Mouse (Mus musculus) spleen, adult 12 weeks (tissue): Measurements from ENCODE around the gene Tsku.

Source experiments
- DNase-seq: peaks from one replicate; pipeline ENCODE4 v3.0.0; 2022; ENCODE audit warnings: low spot score

Gene Tsku

DNA sequence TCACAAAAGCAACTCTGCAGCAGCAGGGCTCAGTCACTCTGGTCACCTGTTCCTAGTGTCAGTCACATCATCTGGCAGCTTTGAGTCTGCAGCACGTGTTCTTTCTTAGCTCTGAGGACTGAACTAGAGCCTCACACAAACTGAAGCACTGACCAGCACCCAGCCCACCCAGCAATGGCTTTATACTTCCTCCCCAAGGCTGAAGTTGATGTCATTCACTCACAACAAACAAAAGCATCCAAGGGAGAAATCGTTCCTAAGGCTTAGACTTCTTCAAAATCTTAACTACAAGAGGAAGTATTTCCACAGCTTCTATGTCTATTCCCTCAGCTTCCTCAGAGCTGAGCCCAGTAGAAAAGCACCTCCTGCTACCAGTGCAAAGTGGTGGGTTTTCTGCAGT lies 32.8 kb downstream of the Tsku start:
- no peak for DNase-seq

DNA sequence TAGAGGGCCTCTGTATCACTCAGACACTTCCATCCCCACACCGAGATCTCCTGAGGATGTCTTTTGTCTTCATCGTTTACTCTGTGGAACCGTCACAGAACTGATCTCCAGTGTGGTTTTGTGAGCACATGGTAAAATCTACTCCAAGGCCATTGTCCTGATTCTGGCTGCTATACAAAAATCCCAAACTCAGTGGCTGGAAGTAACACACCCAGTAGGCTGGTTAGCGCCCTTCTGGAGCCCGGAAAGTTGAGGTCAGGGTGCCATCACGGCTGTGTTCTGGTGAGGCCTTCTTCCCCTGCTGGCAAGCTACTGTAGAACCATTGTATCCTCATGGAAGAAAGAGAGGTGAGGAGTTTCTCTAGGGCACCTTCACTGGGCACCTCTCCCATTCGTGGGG lies 35.1 kb downstream of the Tsku start:
- no peak for DNase-seq

DNA sequence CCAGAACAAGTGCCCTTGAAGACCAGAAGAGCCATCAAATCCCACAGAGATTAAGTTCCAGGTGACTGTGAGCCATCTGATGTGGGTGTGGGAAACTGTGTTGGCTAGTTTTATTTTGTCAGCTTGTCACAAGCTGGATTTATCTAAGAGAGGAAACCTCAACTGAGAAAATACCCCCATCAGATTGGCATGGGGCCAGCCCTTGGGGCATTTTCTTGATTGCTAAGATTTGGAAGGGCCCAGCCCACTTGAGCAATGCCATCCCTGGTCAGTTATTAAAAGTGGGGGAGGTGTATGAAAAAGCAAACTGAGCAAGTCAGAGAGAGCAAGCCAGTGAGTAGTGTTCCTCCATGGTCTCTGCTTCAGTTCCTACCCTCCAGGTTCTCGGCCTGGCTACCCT lies 36.9 kb downstream of the Tsku start:
- no peak for DNase-seq

DNA sequence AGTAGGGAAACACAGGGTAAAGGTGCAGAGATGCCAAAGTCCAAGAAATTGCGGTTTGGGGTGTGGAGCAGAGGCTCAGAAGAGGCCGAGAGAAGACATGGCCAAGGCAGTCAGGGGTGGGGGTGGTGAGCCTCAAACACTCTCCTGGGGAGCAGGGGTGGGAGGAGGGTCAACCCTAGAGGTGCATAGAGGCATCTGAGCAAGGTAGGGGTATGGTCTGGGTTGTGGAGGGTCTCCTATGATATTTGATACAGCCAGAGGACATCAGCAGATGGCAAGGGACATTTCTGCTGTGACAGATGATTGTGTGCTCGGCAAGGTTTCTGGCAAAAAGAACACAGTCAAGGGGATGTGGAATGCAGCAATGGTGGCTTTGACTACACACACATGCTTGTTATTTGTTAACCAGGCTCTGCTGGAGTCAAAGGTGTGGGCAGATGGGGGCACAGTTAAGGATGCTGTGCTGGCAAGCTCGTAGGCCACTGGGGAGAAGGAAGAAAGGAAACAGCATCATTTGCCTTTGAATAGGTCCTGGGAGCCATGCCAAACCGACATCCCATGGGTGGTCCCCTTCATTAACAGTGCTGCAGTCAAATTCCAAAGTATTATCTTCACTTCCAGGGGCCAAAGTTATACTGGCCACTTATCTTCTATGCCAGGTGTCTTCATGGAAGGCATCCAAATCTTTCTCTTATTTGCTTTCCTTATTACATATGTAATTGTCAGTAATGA lies 37.7 kb downstream of the Tsku start:
- DNase-seq, result no peak

DNA sequence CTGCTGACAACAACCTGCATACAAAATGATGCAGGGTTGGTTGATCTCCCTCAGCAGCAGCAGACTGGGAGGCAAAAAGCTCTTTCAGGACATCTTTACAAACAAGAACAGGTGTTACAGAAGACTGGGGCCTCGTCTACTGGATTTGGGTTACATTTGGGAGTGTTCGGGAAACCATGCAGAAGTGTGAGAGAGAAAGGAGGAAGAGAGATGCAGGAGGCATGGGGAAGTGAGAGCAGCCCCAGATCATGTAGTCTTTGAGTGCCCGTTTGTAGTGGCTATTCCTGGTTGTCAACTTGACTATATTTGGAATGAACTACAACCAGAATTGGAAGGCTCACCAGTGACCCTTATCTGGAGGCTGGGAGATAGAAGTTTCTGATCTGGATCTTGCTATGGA lies 38.7 kb downstream of the Tsku start:
- no peak for DNase-seq

DNA sequence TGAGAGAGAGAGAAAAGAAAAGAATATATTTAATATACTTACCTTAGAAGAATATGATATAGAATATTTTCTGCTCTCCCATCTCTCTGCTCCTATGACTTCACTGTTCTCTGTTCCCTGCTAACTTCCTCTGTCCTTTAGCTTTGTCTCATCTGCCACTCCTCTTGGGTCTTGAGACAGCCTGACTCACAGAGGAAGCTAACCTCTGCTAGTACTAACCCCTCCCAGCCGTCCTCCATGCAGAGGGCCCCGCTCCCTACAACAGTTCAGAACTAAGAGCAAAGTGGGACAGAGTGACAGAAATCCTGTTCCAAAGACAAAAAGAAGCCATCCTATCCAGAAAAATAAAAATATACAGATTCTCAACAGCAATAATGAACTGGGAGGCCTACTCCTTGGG lies 40.0 kb downstream of the Tsku start, which contains the start of gene Acer3:
TSS of gene Acer3 (minus strand) at position 126 of the 400 bp plus-strand sequence.
- DNase-seq, result no peak

DNA sequence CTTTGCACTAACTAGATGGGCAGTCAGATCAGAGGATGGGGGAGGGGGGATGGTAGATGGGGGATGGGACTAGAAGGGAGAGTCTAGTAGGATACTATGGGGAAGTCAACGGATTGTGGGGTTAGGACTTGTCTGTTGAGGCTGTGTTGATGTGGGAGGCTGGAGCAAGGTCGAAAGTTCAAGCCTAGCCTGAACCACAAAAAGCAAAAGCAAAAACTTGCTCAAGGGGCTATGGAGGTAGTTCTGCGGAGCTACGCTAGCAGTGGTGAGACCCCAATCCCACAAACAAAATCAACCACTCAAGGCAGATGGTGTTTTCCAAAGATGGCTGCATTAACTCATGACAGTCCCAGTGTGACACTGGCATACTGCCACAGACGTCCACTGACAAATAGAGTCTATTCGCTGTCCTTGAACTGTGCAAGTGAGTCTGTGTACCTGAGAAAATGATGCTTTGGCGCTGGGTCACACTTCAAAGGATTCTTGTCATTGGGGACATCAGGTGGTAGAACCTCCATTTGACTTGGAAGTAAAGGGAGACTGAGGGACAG lies 41.0 kb downstream of the Tsku start:
- DNase-seq, result no peak

DNA sequence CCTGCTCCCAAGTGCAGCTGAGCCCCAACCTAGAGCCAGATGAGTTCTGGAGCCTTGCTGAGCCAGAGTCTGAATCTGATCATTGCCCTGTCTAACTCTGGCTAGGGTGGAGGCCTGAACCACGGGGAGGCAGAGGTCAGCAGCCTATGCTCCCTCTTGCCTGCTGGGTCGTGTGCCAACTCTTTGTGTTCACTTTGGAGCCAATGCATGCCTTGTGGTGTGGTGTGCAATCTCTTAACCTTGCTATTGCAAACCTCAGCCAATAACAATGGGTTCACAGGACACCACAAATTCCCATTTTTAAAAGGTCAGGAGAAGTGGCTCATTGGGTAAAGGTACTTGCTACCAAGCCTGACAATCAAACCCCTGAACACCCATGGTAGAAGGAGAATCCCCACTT lies 44.6 kb downstream of the Tsku start:
- DNase-seq, result no peak

DNA sequence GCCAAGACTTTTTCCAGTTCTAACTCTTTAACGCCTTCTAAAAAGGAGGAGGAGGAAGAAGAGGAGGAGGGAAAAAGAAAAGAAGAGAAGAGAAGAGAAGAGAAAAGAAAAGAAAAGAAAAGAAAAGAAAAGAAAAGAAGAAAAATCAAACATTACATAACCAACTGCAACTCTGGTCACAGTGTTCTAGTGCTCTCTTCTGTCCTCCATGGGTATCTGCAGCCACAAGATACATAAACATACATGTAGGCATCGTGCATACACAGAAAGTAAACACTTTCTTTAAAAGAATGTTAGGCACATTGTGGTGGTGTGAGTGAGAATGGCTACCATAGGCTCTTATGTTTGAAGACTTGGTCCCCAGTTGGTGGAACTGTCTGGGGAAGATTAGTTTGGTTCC lies 46.0 kb downstream of the Tsku start:
- no peak for DNase-seq

DNA sequence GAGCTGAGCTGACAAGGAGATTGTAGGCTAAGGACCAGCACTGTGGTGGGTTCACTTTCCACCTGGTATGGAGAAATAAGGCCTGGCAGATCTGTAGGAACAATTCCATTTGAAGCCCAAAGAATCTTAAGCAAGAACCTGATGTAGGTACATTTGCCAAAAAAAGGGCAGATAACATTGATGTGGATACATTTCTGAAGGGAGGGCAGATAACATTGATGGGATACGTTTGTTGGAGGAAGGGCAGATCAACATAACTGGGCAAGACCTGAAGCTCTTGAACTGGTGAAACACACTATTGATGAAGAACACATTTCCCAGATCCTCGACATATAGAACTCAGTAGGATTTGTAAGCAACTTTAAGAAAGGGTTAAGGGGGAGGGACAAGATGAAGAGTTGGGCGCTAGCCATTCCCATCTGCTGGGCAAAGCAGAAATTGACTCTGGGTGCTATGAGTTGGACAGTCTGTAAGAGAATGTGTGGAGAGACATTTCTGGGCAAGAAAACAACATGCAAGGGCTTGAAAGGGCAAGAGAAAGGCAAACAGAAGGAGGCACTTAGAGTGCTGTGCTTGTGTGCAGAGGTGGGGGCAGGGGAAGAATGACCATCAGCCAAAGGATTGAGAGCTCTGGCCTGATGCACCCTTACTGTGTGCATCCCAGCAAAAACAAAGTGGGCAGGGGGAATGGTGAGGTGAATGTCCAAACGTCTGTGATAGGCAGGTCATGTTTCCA lies 48.8 kb downstream of the Tsku start:
- no peak for DNase-seq

DNA sequence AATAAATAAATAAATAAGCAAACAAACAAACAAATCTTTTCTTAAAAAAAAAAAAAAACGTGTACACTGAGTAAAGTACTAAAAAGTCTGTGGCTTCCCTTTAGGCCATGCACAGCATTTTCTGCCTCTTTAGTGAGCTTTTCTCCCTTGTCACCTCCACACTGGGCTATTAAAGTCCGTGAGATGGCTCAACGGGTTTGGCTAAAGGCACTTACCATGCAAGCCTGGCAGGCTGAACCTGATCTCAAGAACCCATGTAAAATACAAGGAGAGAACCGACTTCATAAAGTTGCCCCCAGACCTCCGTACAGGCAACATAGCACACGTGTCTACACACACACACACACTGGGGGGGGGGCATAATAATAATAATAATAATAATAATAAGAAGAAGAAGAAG lies 50.9 kb downstream of the Tsku start:
- DNase-seq, result no peak

DNA sequence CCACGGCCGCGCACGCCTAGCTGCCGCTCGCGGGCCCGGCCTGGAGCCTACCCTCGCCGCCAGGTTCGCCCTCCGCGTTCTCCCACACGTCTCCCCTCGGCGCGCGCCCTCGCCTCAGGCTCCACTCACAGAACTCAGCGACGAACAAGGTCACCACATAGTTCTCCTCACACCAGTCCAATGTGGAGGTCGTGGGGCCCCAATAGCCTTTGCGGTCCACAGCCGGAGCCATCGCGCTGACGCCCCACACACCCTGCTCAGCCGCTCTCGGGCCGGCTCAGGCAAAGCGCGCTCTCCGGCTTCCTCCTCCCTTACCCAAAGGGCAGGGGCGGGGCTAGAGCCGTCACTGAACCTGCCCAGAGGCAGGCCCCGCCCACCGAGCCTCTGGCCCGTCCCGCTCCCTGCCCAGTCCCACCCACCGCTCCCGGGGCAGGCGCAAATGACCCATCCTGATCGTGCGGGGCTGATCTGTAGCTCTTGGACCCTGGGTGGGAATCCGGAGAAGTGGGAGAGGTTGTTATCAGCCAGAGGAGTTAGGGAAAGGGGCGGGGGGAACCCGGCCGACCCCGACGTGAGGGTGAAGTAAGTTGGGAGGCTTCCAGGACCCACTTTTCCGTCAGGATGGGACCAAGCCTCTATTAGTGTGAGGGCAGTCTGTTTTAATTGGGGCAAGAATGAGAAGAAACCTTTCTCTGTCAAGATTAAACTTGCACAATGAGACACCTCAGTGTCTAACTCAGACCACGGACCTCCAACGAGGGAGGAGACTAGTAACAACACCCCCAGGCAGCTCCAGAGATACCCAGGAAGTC lies 51.7 kb downstream of the Tsku start:
- DNase-seq, result peak; percentile 94

DNA sequence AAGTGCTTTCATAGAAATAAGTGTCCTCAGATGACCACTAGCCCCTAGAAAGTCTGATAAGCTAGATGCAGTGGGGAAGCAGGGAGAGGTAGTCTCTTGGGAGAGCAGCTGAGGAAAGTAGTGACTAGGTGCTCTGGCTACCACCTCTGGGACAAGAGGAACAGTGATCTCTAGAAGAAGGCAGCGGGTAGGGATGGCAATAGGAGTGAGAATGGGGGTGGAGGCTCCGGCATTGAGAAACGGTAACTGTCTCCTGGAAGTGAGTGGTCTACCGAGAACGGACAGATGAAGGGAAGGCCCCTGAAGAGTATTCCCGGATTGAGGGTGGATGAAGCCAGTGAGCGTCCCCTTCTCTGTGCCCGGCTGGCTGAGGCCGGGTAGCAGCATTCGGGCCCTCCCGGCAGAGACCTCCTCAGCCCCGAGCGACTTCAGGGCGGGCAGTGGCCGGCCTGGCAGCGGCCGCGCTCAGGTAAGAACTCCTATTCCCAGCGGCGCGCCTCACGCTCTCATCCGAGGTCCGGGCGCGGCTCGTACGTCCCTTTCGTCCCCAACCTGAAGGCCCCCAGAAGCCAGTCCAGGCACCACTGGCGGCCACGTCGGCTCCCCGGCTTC lies 52.4 kb downstream of the Tsku start:
- no peak for DNase-seq

DNA sequence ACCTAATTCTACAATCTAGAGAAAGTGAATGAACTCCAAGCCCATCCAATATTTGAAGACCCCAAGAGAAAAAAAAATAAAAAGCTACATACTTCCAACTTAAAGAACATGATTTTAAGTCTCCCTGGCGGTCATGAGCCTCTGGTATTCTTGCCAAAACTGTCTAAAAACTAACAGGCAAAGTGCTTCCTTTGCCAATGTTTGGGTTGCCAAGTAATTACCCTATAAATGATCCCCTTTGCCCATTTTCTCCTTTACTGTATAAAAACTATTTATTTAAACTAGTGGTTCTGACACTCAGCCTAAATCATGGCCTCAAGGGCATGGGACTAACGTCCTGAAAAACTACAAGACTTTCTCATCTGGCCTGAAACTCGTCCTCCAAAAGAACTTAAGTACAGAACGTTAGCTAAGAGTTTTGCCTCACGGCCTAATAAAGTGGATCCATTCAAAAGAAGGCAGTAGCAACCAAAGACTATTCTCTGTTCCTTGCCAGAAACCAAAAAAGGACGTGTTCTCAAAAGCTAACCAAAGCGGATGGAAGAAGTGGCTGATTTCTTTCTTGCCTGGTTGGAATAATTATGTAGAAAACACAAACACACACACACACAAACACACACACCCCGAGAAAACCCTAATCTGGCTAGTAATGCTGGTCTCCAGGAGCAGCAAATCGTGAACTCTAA lies 53.1 kb downstream of the Tsku start:
- DNase-seq, result no peak

DNA sequence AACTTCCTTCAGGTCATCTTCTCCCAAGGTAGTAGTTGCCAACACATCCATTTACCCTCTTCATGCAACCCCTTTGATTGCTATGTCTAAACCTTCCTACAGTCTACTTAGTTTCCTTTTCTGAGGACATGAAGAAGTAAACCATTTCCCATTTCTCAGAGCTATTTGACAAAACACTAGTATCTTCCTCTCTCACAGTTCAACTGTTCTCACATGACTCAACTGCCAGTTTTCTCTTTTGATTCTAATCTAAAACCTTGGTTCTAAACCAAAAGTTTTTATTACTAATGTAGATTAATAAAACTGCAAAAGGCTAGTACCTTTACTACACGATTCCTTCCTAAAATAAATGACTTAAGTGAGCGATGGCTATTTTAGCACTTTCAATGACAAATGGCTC lies 53.7 kb downstream of the Tsku start:
- no peak for DNase-seq
